Mouse (Mus musculus): ENCODE results near the gene Pappa.

DNA sequence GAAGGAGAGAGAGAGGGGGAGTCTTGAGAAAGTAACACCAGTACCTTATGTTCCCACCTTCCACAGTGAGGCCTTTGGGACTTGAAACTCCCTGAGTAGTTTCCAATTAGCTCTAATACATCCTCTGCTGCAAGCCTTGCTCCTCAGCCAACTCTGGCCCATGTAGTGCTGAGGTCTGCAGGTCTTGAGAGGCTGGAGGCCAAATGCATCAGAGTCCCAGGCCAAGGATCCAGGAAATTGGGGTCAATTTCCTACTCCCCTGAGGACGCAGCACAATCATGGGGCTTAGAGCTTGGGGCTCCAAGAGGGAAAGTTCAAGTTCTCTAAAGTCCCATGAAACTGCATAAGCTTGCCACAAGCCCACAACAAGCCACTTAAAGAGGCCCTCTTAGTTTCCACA is 198.0 kb downstream of the Pappa start:
- TF ChIP-seq CTCF (IDR thresholded peaks at IDR 0.05; ENCODE audit: low read depth, low read length) (no peak), POLR2A (IDR thresholded peaks at IDR 0.05; ENCODE audit: borderline replicate concordance, low read depth, low read length) (no peak)
